Comparison of ENCODE assay signal across 14 mouse cellular contexts in the genomic region with DNA sequence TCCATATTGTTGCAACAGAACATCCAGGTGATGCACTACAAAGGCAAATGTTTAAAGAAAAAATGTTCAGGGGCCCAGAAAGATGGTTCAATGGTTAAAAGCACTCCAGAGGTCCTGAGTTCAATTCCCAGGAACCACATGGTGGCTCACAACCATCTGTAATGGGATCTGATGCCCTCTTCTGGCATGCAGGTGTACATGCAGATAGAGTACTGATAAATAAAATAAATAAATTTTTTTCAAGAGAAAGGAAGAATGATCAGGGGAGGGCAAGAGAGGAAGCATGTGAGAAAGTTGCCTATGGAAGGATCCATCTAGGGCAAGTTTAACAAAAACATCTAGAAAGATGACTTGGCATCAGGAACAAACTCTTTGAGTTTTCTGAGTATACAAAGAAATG.
"Had no signal": no experiment of that assay in that cellular context is flagged by ENCODE, and none has a peak within 500 bp of the region (broad histone marks: within the 10 kb centered on the region; RNA-seq: fewer than 3 reads in every experiment).

No protein-coding gene starts in this region.

- H3K9me3 ChIP-seq: limb, embryonic 12.5 days; midbrain, embryonic 12.5 days; stomach, embryonic 15.5 days had no signal

- H3K4me2 ChIP-seq: limb, embryonic 12.5 days; midbrain, embryonic 12.5 days; stomach, embryonic 15.5 days had no signal

- DNase-seq: kidney, adult 9 months; kidney, postnatal 10 days; kidney, postnatal 4 days; lung, adult 2 months; lung, postnatal 14 days; right cerebral cortex, postnatal 14 days; thymus, postnatal 36 days had no signal

- H3K27ac ChIP-seq: limb, embryonic 12.5 days; liver, embryonic 14.5 days; macrophage; midbrain, embryonic 12.5 days; stomach, embryonic 15.5 days had no signal

- H3K9ac ChIP-seq: limb, embryonic 12.5 days; liver, embryonic 14.5 days; midbrain, embryonic 12.5 days; stomach, embryonic 15.5 days had no signal

- H3K36me3 ChIP-seq: limb, embryonic 12.5 days; midbrain, embryonic 12.5 days; stomach, embryonic 15.5 days had no signal

- H3K4me3 ChIP-seq: limb, embryonic 12.5 days; midbrain, embryonic 12.5 days; stomach, embryonic 15.5 days had no signal

- H3K27me3 ChIP-seq: limb, embryonic 12.5 days; stomach, embryonic 15.5 days had no signal

- ATAC-seq: intestine, embryonic 16.5 days; midbrain, embryonic 16.5 days had no signal
